Mouse (Mus musculus) forebrain, embryonic 15.5 days (tissue): ENCODE results near the gene Il10. TPM values are rescaled to one million over a fixed set of nuclear protein-coding genes. Genes with fewer than 3 reads are reported as not detected.

Experiments used
- ATAC-seq: fragments of 200-750 bp; cut with Nextera tagmentation; replicated peaks from 2 replicates; pipeline ENCODE4 v1.8.0; 2017; ENCODE audit warnings: mild to moderate bottlenecking, moderate TSS enrichment, moderate library complexity
- H3K27ac ChIP-seq: fragments of 300-500 bp; sonication (generic); replicated peaks from 2 replicates; pipeline ENCODE4 v1.5.1; 2015; ENCODE audit warnings: mild to moderate bottlenecking, inconsistent platforms
- H3K27me3 ChIP-seq: fragments of 300-500 bp; sonication (generic); 2 replicates; pipeline ENCODE4 v1.6.1; 2015; ENCODE audit warnings: inconsistent platforms
- H3K36me3 ChIP-seq: fragments of 300-500 bp; sonication (generic); 2 replicates; pipeline ENCODE4 v1.6.1; 2015; ENCODE audit warnings: mild to moderate bottlenecking, inconsistent platforms
- H3K4me1 ChIP-seq: fragments of 300-500 bp; sonication (generic); 2 replicates; pipeline ENCODE4 v1.6.1; 2015; ENCODE audit warnings: inconsistent platforms
- H3K4me2 ChIP-seq: fragments of 300-500 bp; sonication (generic); replicated peaks from 2 replicates; pipeline ENCODE4 v1.6.1; 2015; ENCODE audit warnings: mild to moderate bottlenecking, inconsistent platforms
- H3K4me3 ChIP-seq: fragments of 300-500 bp; sonication (generic); 2 replicates; pipeline ENCODE4 v1.5.1; 2015; ENCODE audit warnings: mild to moderate bottlenecking, inconsistent platforms
- H3K9ac ChIP-seq: fragments of 300-500 bp; sonication (generic); replicated peaks from 2 replicates; pipeline ENCODE4 v1.6.1; 2015; ENCODE audit warnings: mild to moderate bottlenecking, inconsistent platforms
- H3K9me3 ChIP-seq: fragments of 300-500 bp; sonication (generic); 2 replicates; pipeline ENCODE4 v1.6.1; 2016; ENCODE audit warnings: inconsistent platforms
- WGBS: fragments of 180-500 bp; shearing (Covaris S2); methylation state at CpG from one replicate; pipeline ENCODE4 v1.1.7; 2015; ENCODE audit warnings: mixed read lengths; 5-methylcytosine and 5-hydroxymethylcytosine counted together
- polyA plus RNA-seq: library from polyadenylated mRNA; unstranded; fragments of >200 nt; fragmentation: Nextera tagmentation; extraction: Ambion mirVana; gene quantifications from 2 replicates; pipeline ENCODE4 v1.2.1, GENCODE M21; 2015

Il10 gene
- polyA plus RNA-seq, 1 experiment from 2014 or later, result not detected

DNA sequence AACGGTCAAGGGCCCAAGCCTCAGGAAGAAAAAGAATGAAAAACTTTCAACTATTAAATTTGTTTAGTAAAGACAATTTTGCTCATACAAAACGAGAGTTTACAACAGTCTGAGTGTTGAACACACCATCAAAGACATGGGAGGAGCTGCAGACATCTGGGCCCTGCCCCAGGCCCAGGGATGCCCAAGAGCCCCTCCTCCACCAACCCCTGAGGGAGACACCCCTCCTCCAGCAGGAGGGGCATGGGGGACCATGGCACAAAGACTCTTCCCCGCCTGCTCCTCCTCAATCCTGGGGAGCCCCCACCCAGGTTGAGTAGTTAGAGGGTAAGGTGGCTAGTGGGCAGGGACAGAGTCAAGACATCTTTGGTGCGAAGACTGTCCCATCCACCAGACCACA lies 34.0 kb downstream of the Il10 start:
- Histone ChIP-seq H3K36me3 (peaks cover 32% of the 10 kb centered on the region), H3K27me3 (no peaks in the 10 kb centered on the region), H3K9ac (no peak overlapping the region), H3K27ac (no peak overlapping the region), H3K4me1 (0 out of 2 replicates have a peak, but pooled peaks cover 2% of the 10 kb centered on the region), H3K9me3 (no peaks in the 10 kb centered on the region), H3K4me2 (no peak overlapping the region), H3K4me3 (no peak overlapping the region)
- ATAC-seq, result peak; percentile 18; the same call in 1 of the 2 replicates
- WGBS, result 59% methylated on average over 4 of the region's 4 CpGs

DNA sequence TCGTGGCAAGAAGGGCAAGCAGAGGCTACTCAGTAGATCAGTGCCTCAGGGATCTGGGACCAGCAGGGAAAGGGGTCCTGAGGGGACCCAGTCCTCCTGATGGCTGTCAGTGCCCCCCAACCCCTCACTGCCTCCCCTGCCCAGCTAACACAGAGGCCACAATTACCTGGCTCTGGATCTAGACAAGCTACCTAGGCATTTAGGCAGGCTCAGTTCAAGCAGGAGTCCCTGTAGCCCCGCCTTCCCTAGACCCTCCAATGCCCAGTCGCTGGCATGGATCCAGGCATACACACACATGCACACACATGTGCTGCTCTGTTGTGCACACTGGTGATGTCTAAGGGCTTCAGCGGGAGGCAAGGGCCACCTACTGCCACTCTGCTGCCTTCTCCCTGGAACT lies 34.6 kb downstream of the Il10 start:
- no peak for ATAC-seq
- WGBS, result 84% methylated on average over 4 of the region's 4 CpGs
- Histone ChIP-seq H3K27ac (no peak overlapping the region), H3K9ac (no peak overlapping the region), H3K9me3 (no peaks in the 10 kb centered on the region), H3K36me3 (peaks cover 32% of the 10 kb centered on the region), H3K4me3 (no peak overlapping the region), H3K4me1 (peaks cover 4% of the 10 kb centered on the region; the same call in 1 of the 2 replicates), H3K4me2 (no peak overlapping the region), H3K27me3 (no peaks in the 10 kb centered on the region)

DNA sequence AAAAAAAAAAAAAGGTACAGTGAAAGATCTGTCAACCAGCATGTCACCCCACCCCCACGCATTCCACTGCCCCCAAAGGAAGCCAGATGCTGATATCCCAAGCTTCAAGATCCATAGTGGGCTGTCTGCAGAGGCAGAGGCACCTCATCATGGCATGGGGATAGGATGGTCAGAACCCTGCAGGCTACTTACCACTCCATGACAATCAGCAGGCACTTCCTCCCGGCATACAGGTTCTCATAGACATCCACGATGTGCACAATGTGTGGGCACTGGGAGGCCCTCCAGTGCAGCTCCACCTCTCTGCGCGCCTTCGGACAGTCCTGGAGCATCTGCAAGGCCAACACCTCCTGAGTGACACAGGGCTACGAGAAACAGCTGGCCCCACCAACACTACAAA lies 38.8 kb downstream of the Il10 start:
- Histone ChIP-seq H3K4me3 (no peak overlapping the region), H3K4me1 (peaks cover 19% of the 10 kb centered on the region), H3K9me3 (no peaks in the 10 kb centered on the region), H3K27ac (no peak overlapping the region), H3K9ac (no peak overlapping the region), H3K36me3 (peaks cover 32% of the 10 kb centered on the region), H3K4me2 (no peak overlapping the region), H3K27me3 (no peaks in the 10 kb centered on the region)
- WGBS, result 82% methylated on average over 7 of the region's 7 CpGs
- ATAC-seq, result no peak

DNA sequence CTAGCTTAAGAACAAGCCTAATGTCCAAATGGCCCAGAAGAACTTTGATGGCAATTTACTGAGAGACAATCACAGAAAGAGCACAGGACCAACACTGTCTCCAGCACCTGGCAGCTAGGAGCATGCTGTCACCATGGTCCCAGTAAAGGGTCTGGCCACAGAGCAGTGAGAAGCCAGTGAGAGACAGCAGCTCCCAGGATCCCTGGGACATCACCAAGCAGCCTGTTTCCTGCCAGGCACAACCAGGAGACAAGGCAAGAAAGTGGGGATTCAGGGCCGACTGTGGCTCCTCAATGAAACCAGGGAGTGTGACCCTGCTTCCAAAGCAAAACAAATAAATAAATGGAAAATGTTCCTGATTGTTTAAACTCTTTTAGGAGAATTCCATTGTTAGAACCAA lies 39.8 kb downstream of the Il10 start:
- Histone ChIP-seq H3K4me1 (peaks cover 19% of the 10 kb centered on the region), H3K27ac (no peak overlapping the region)
- 59% methylated on average over 1 of the region's 1 CpGs for WGBS

DNA sequence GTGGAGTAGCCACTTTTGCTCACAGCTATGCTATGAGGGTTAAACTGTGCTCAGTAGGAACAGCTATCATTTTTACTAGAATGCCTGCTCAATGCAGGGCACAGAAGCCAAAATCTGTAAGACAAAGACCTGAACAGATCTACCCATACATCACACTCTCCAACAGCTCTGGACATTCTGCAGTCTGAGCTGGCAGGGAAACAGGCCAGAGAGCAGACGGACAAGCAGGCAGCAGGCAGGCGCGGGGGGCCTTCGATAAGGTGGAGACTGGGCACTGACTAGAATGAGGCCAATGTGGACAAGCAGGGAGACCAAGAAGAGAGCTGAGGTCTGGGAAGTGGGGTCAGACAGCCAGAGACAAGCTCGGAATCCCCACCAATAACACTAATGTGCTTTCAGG lies 40.2 kb downstream of the Il10 start:
- Histone ChIP-seq H3K27ac (no peak overlapping the region), H3K27me3 (no peaks in the 10 kb centered on the region), H3K9me3 (no peaks in the 10 kb centered on the region), H3K4me2 (no peak overlapping the region), H3K9ac (no peak overlapping the region), H3K4me1 (peaks cover 19% of the 10 kb centered on the region), H3K36me3 (peaks cover 27% of the 10 kb centered on the region), H3K4me3 (no peak overlapping the region)
- WGBS, result 78% methylated on average over 5 of the region's 5 CpGs
- no peak for ATAC-seq

More for the DNA sequence above, 39.8 kb downstream of the Il10 start:
- H3K27me3 ChIP-seq, result no peaks in the 10 kb centered on the region
- no peaks in the 10 kb centered on the region for H3K9me3 ChIP-seq
- no peak overlapping the region for H3K4me3 ChIP-seq
- H3K36me3 ChIP-seq, result peaks cover 31% of the 10 kb centered on the region
- H3K9ac ChIP-seq, result no peak overlapping the region
- H3K4me2 ChIP-seq, result no peak overlapping the region
- ATAC-seq, result no peak

DNA sequence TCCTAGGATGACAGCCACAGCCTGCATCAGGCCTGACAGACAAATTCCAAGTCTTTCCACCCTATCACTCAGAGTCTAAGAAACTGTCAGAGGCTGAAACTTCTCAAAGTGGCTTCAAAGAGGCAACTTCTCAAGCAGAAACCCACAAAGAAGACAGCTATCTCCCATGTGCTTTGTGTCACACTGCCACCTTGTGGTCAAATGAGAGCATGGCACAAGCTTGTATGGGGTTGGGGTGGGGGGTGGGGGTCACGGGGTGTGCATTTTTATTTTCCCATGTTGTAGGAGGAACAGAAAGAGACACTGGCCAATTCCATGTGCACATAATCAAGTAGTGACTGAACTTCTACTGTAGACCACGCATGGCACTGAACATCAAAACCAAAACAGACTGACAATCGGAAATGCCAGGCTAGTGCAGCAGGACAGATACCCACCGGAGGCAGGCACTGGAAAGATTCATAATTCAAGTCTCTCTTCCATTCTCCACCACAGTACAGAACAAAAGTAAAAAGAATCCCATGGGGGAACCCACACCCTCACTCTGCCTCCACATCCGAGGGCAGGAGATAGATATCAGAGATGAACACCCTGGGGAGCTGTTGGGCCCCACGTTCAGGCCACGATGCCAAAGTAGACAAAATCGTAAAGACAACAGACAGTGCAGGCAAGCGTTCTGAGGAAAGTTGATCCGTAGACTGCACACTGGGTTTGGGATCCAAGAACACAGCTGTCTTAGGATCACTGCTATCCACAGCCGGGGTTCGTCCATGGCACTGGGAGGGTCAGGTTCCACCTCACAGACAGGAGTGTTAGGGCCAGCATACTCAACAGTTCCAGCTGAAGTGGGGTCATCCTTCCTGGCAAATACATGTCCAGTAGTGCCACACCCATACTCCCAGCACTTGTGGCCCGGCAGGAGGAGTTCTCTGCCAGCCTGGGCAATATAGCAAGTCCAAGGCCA lies 40.9 kb downstream of the Il10 start:
- Histone ChIP-seq H3K4me1 (peaks cover 19% of the 10 kb centered on the region), H3K27me3 (no peaks in the 10 kb centered on the region), H3K9ac (no peak overlapping the region), H3K9me3 (no peaks in the 10 kb centered on the region), H3K4me2 (no peak overlapping the region), H3K36me3 (peaks cover 22% of the 10 kb centered on the region), H3K4me3 (no peak overlapping the region), H3K27ac (no peak overlapping the region)
- peak; percentile 33; the same call in 1 of the 2 replicates for ATAC-seq
- 75% methylated on average over 13 of the region's 13 CpGs for WGBS

DNA sequence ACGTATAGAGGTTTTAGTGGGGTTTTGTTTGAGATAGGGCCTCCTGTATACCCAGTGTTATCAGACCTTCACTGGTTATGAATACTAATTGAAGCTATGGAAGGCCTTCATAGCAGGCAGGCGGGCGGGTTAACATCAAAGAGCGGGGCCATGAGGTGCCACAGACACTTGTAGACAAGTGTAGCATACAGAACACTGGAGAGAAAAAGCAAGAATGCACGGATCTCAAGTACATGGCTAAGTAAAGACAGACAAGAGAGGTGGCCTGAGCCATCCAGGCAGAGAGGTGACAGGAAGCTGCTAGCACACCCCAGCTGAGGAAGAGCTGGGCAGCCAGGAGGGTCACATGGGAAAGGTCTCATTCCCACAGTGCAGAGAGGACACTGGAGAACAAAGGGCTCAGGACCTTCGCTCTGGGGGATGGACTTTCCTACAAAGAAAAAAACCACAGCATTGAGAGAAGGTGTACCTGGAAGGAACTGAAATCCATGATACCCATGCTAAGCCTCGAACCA lies 42.2 kb downstream of the Il10 start:
- 70% methylated on average over 7 of the region's 7 CpGs for WGBS
- H3K4me1 ChIP-seq, result peaks cover 19% of the 10 kb centered on the region
- no peak for ATAC-seq

DNA sequence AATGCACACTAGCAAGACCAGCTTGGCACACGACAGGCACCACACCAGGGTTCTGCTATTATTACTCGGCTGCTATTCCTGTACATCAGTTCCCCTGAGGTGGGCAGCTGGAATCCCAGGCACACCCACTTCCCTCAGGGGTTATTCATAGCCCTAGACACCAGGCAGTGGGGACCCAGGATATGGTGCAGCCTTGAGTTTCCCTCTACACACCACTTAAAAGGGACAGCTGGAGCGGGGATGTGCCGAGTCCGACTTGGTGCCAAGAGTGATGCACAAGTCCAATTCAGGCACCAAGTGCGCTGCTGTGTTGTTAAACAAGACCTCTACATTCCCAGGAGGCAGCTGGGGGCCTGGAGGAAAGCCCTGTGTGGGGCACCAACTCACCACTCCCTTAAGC lies 43.2 kb downstream of the Il10 start:
- WGBS, result 66% methylated on average over 6 of the region's 6 CpGs
- Histone ChIP-seq H3K4me3 (no peak overlapping the region), H3K27me3 (no peaks in the 10 kb centered on the region), H3K36me3 (0 out of 2 replicates have a peak, but pooled peaks cover under 1% of the 10 kb centered on the region), H3K9ac (no peak overlapping the region), H3K4me2 (no peak overlapping the region), H3K27ac (0 out of 2 replicates have a peak overlapping the region, but pooled peaks have one; percentile 10), H3K9me3 (no peaks in the 10 kb centered on the region), H3K4me1 (peaks cover 19% of the 10 kb centered on the region)
- ATAC-seq, result no peak

More for the DNA sequence above, 42.2 kb downstream of the Il10 start:
- peaks cover 9% of the 10 kb centered on the region; the same call in 1 of the 2 replicates for H3K36me3 ChIP-seq
- no peak overlapping the region for H3K4me2 ChIP-seq
- no peak overlapping the region for H3K4me3 ChIP-seq
- H3K27ac ChIP-seq, result no peak overlapping the region
- no peaks in the 10 kb centered on the region for H3K27me3 ChIP-seq
- H3K9me3 ChIP-seq, result no peaks in the 10 kb centered on the region
- no peak overlapping the region for H3K9ac ChIP-seq

DNA sequence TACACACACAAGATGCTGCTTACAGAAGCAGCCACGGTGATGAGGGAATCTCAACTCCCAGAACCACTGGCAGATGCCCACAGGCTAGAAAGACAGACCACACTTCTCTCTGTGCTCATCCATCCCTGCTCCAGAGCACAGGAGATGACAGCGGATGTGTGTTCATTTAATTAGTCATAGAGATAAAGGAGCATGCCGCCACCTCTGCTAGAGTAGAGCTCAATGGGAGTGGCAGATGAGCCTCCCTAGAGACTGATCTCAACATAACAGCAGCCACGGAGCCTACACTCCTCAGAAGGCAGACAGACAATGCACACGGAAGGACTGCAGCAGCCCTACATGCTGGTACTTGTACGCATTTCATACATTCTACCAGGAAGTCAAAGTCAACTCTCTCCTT lies 44.6 kb downstream of the Il10 start:
- Histone ChIP-seq H3K27me3 (no peaks in the 10 kb centered on the region), H3K9me3 (no peaks in the 10 kb centered on the region), H3K9ac (no peak overlapping the region), H3K36me3 (no peaks in the 10 kb centered on the region), H3K27ac (no peak overlapping the region), H3K4me2 (no peak overlapping the region), H3K4me3 (no peak overlapping the region), H3K4me1 (peaks cover 18% of the 10 kb centered on the region)
- no peak for ATAC-seq
- WGBS, result 68% methylated on average over 6 of the region's 6 CpGs

DNA sequence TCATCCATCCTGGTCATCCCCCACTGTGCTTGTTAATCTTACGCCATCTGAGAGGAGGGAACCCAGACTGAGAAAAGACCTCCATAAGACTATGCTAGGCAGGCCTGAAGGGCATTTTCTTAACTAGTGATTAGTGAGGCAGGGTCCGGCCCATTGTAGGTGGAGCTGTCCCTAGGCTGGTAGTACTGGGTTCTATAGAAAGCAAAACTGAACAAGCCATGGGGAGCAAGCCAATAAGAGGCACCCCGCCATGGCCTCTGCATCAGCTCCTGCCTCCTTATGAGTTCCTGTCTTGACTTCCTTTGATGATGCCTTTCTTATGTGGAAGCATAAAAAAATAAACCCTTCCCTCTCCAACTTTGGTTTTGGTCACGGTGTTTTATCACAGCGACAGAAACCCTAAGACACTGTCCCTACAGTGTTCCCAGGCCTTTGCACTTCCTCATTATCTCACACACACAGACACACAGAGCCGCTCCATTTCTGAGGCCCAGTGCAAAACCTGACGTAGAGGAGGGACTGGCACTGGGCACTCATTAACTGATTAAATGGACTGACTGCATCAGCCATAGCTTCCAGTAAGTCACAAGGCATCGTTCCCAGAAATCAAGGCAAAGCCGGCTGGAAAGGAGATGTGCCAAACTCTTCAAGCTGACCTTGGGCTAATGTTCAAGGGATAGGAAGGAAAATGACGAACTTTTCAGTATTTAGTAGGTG lies 48.5 kb downstream of the Il10 start:
- Histone ChIP-seq H3K4me1 (peaks cover 2% of the 10 kb centered on the region; the same call in 1 of the 2 replicates), H3K27me3 (no peaks in the 10 kb centered on the region), H3K4me2 (no peak overlapping the region), H3K9ac (no peak overlapping the region), H3K4me3 (no peak overlapping the region), H3K9me3 (no peaks in the 10 kb centered on the region), H3K27ac (no peak overlapping the region), H3K36me3 (no peaks in the 10 kb centered on the region)
- no peak for ATAC-seq
- WGBS, result 84% methylated on average over 10 of the region's 10 CpGs

DNA sequence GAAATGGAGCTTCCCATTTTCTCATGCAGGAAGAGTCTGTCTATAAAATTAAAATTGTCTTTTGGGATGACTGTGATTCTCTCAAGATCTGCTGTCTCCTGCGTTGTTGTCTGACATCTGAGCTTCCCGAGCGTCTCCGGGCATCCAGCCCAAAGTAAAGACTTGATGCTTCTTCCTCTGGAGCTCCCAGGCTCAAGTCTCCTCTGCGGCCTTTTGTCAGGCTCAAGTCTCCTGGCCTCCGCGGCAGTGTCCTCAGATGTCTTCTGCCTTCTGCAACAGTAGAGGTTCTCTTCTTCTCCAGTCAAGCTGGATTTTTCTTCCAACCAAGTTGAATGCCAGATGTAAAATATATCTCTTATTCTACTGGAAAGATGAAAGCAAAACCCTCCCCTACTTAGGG lies 49.4 kb downstream of the Il10 start:
- Histone ChIP-seq H3K9ac (no peak overlapping the region), H3K4me2 (no peak overlapping the region), H3K27me3 (no peaks in the 10 kb centered on the region), H3K9me3 (no peaks in the 10 kb centered on the region), H3K4me1 (peaks cover 9% of the 10 kb centered on the region), H3K27ac (no peak overlapping the region), H3K36me3 (no peaks in the 10 kb centered on the region), H3K4me3 (no peak overlapping the region)
- WGBS, result 88% methylated on average over 7 of the region's 7 CpGs
- no peak for ATAC-seq
